Mouse (Mus musculus): ENCODE measurements at regions not wholly inside any gene's neighbourhood (a gene's known extent, or its start where the extent isn't known, plus 50 kb on each side); places are given as distances from the start of the nearest gene placed in this dataset.

GRCm38 (mm10) chr10:25768456-25768855 is 232.4 kb upstream of the Smlr1 start:
- Histone ChIP-seq H3K4me1 (ENCODE audit: insufficient read depth, low read depth, low read length) (no peaks in the 10 kb centered on the region), H3K9ac (replicated peaks; ENCODE audit: low read depth) (no peak overlapping the region), H3K27ac (ENCODE audit: low read length) (no peak overlapping the region), H3K27me3 (replicated peaks; ENCODE audit: insufficient read depth, low read length) (no peaks in the 10 kb centered on the region), H3K4me2 (replicated peaks; ENCODE audit: low read depth, low read length) (no peak overlapping the region), H3K9me3 (ENCODE audit: low read length) (no peaks in the 10 kb centered on the region), H3K36me3 (ENCODE audit: insufficient read depth, low read length) (no peaks in the 10 kb centered on the region), H3K4me3 (ENCODE audit: low read depth, low read length) (no peak overlapping the region)
- ATAC-seq, result no peak
- WGBS, result 79% methylated on average over 5 of the region's 5 CpGs
- no peak for DNase-seq (ENCODE audit: low spot score)
- TF ChIP-seq EP300 (IDR thresholded peaks at IDR 0.05), result no peak
- TF ChIP-seq CTCF (IDR thresholded peaks at IDR 0.05), result no peak

GRCm38 (mm10) chr10:25754300-25754699 is 218.2 kb upstream of the Smlr1 start:
- ATAC-seq (no peak), DNase-seq (ENCODE audit: low spot score) (no peak)
- Histone ChIP-seq H3K27me3 (replicated peaks; ENCODE audit: insufficient read depth, low read length) (no peaks in the 10 kb centered on the region), H3K4me3 (ENCODE audit: low read depth, low read length) (no peak overlapping the region), H3K9ac (replicated peaks; ENCODE audit: low read depth) (no peak overlapping the region), H3K9me3 (ENCODE audit: low read length) (no peaks in the 10 kb centered on the region), H3K4me2 (replicated peaks; ENCODE audit: low read depth, low read length) (no peak overlapping the region), H3K4me1 (ENCODE audit: insufficient read depth, low read depth, low read length) (no peaks in the 10 kb centered on the region), H3K36me3 (ENCODE audit: insufficient read depth, low read length) (no peaks in the 10 kb centered on the region), H3K27ac (ENCODE audit: low read length) (no peak overlapping the region)
- no peak for TF ChIP-seq CTCF (IDR thresholded peaks at IDR 0.05)
- no peak for TF ChIP-seq EP300 (IDR thresholded peaks at IDR 0.05)
- 52% methylated on average over 3 of the region's 3 CpGs for WGBS

GRCm38 (mm10) chr10:25742678-25743077 is 206.6 kb upstream of the Smlr1 start:
- H3K27ac ChIP-seq (ENCODE audit: low read length), result no peak overlapping the region
- H3K4me3 ChIP-seq (ENCODE audit: low read depth, low read length), result no peak overlapping the region
- H3K27me3 ChIP-seq (replicated peaks; ENCODE audit: insufficient read depth, low read length), result no peaks in the 10 kb centered on the region
- no peak for ATAC-seq
- H3K9me3 ChIP-seq (ENCODE audit: low read length), result no peaks in the 10 kb centered on the region
- no peaks in the 10 kb centered on the region for H3K4me1 ChIP-seq (ENCODE audit: insufficient read depth, low read depth, low read length)
- H3K4me2 ChIP-seq (replicated peaks; ENCODE audit: low read depth, low read length), result no peak overlapping the region
- no peaks in the 10 kb centered on the region for H3K36me3 ChIP-seq (ENCODE audit: insufficient read depth, low read length)
- no peak overlapping the region for H3K9ac ChIP-seq (replicated peaks; ENCODE audit: low read depth)
- DNase-seq (ENCODE audit: low spot score), result no peak
- TF ChIP-seq EP300 (IDR thresholded peaks at IDR 0.05) (no peak), CTCF (IDR thresholded peaks at IDR 0.05) (no peak)
- WGBS, result 75% methylated on average over 3 of the region's 3 CpGs

- DNase-seq (ENCODE audit: low spot score) (no peak), ATAC-seq (no peak)
- WGBS, result 64% methylated on average over 2 of the region's 2 CpGs
- no peaks in the 10 kb centered on the region for H3K36me3 ChIP-seq (ENCODE audit: insufficient read depth, low read length)
- no peak overlapping the region for H3K4me3 ChIP-seq (ENCODE audit: low read depth, low read length)
- no peak overlapping the region for H3K4me2 ChIP-seq (replicated peaks; ENCODE audit: low read depth, low read length)
- no peaks in the 10 kb centered on the region for H3K4me1 ChIP-seq (ENCODE audit: insufficient read depth, low read depth, low read length)
- no peak overlapping the region for H3K9ac ChIP-seq (replicated peaks; ENCODE audit: low read depth)
- H3K9me3 ChIP-seq (ENCODE audit: low read length), result no peaks in the 10 kb centered on the region
- H3K27ac ChIP-seq (ENCODE audit: low read length), result no peak overlapping the region
- H3K27me3 ChIP-seq (replicated peaks; ENCODE audit: insufficient read depth, low read length), result no peaks in the 10 kb centered on the region
- no peak for TF ChIP-seq EP300 (IDR thresholded peaks at IDR 0.05)
- no peak for TF ChIP-seq CTCF (IDR thresholded peaks at IDR 0.05)
Observed at GRCm38 (mm10) chr10:25740956-25741355, 204.9 kb upstream of the Smlr1 start.

GRCm38 (mm10) chr10:25730470-25730869 is 194.4 kb upstream of the Smlr1 start:
- no peak for DNase-seq (ENCODE audit: low spot score)
- Histone ChIP-seq H3K27ac (ENCODE audit: low read length) (no peak overlapping the region), H3K4me2 (replicated peaks; ENCODE audit: low read depth, low read length) (no peak overlapping the region), H3K9ac (replicated peaks; ENCODE audit: low read depth) (no peak overlapping the region), H3K36me3 (ENCODE audit: insufficient read depth, low read length) (no peaks in the 10 kb centered on the region), H3K4me3 (ENCODE audit: low read depth, low read length) (no peak overlapping the region), H3K9me3 (ENCODE audit: low read length) (no peaks in the 10 kb centered on the region), H3K4me1 (ENCODE audit: insufficient read depth, low read depth, low read length) (no peaks in the 10 kb centered on the region), H3K27me3 (replicated peaks; ENCODE audit: insufficient read depth, low read length) (no peaks in the 10 kb centered on the region)
- WGBS, result 30% methylated on average over 3 of the region's 3 CpGs
- no peak for ATAC-seq
- TF ChIP-seq CTCF (IDR thresholded peaks at IDR 0.05), result no peak
- TF ChIP-seq EP300 (IDR thresholded peaks at IDR 0.05), result no peak

- Histone ChIP-seq H3K4me3 (ENCODE audit: low read depth, low read length) (no peak overlapping the region), H3K36me3 (ENCODE audit: insufficient read depth, low read length) (no peaks in the 10 kb centered on the region), H3K9ac (replicated peaks; ENCODE audit: low read depth) (no peak overlapping the region), H3K27me3 (replicated peaks; ENCODE audit: insufficient read depth, low read length) (no peaks in the 10 kb centered on the region), H3K4me1 (ENCODE audit: insufficient read depth, low read depth, low read length) (no peaks in the 10 kb centered on the region), H3K4me2 (replicated peaks; ENCODE audit: low read depth, low read length) (no peak overlapping the region), H3K9me3 (ENCODE audit: low read length) (no peaks in the 10 kb centered on the region), H3K27ac (ENCODE audit: low read length) (no peak overlapping the region)
- DNase-seq (ENCODE audit: low spot score), result no peak
- ATAC-seq, result no peak
- WGBS, result 85% methylated on average over 1 of the region's 1 CpGs
- TF ChIP-seq CTCF (IDR thresholded peaks at IDR 0.05) (no peak), EP300 (IDR thresholded peaks at IDR 0.05) (no peak)
Observed at GRCm38 (mm10) chr10:25723966-25724365, 187.9 kb upstream of the Smlr1 start.

- ATAC-seq (no peak), DNase-seq (ENCODE audit: low spot score) (no peak)
- Histone ChIP-seq H3K27ac (ENCODE audit: low read length) (no peak overlapping the region), H3K9me3 (ENCODE audit: low read length) (no peaks in the 10 kb centered on the region), H3K4me3 (ENCODE audit: low read depth, low read length) (no peak overlapping the region), H3K36me3 (ENCODE audit: insufficient read depth, low read length) (no peaks in the 10 kb centered on the region), H3K9ac (replicated peaks; ENCODE audit: low read depth) (no peak overlapping the region), H3K4me1 (ENCODE audit: insufficient read depth, low read depth, low read length) (no peaks in the 10 kb centered on the region), H3K27me3 (replicated peaks; ENCODE audit: insufficient read depth, low read length) (no peaks in the 10 kb centered on the region), H3K4me2 (replicated peaks; ENCODE audit: low read depth, low read length) (no peak overlapping the region)
- WGBS, result 67% methylated on average over 4 of the region's 4 CpGs
- no peak for TF ChIP-seq EP300 (IDR thresholded peaks at IDR 0.05)
- TF ChIP-seq CTCF (IDR thresholded peaks at IDR 0.05), result no peak
Observed at GRCm38 (mm10) chr10:25715747-25716146, 179.7 kb upstream of the Smlr1 start.
